Mouse (Mus musculus): ENCODE results near the gene Zfp449. TPM values are rescaled to one million over a fixed set of nuclear protein-coding genes. Genes with fewer than 3 reads are reported as not detected.
"Not testable (repeated sequence)": the region's sequence is repeated elsewhere in the genome, so short reads cannot be mapped to it uniquely, and the experiment has no call there.

Gene Zfp449
- 5.9 and 8.4 TPM in 2 replicates for polyA plus RNA-seq (2016; fragmentation: Nextera tagmentation; extraction: Ambion mirVana)

- H3K9me3 ChIP-seq (replicated peaks): no peaks in the 10 kb centered on the region
- 0 out of 2 replicates have a peak, but pooled peaks cover 1% of the 10 kb centered on the region for H3K36me3 ChIP-seq
- H3K27me3 ChIP-seq: no peaks in the 10 kb centered on the region
- H3K27ac ChIP-seq: no peak within 1 kb of the TSS
- H3K4me3 ChIP-seq: peak within 1 kb of the TSS; percentile 50
- WGBS: 19% methylated on average over 39 of the region's 39 CpGs
- H3K4me2 ChIP-seq (replicated peaks): peak within 1 kb of the TSS; percentile 50
- peak within 1 kb of the TSS; percentile 62 for H3K9ac ChIP-seq
- H3K4me1 ChIP-seq: peaks cover 3% of the 10 kb centered on the region; the same call in 1 of the 2 replicates
- ATAC-seq (ENCODE audit: low FRiP score): peak; percentile 97
Measured at GRCm38 (mm10) chrX:56346176-56346931, at the start of gene Zfp449. Gene Zfp449, plus strand, starts transcription at chrX:56346400.

DNA sequence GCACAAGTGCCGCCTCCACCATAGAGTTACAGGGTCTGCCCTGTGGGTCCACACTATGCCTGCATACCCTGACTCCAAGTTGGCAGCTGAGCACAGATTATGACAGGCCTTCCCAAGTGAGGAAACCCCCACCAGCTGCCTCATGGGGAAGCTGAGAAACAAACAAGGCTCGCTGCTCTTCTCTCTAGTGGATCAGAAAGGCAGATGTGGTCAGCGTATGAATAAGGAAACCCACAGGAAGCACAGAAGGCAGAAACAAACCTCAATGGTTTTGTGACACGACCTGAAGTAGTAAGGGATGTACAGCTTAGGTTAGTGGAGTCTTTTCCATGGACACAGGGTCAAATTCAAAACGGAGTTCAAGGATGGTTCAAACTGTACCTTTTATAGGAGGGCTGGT, 38.6 kb upstream of the Zfp449 start:
- 72% methylated on average over 5 of the region's 5 CpGs for WGBS
- H3K9ac ChIP-seq: no peak overlapping the region
- no peak overlapping the region for H3K4me2 ChIP-seq (replicated peaks)
- H3K36me3 ChIP-seq: no peaks in the 10 kb centered on the region
- H3K4me3 ChIP-seq: no peak overlapping the region
- no peaks in the 10 kb centered on the region for H3K27me3 ChIP-seq
- H3K9me3 ChIP-seq (replicated peaks): no peaks in the 10 kb centered on the region
- H3K4me1 ChIP-seq: no peaks in the 10 kb centered on the region
- ATAC-seq (ENCODE audit: low FRiP score): no peak
- H3K27ac ChIP-seq: no peak overlapping the region

GRCm38 (mm10) chrX:56312813-56313212, 33.4 kb upstream of the Zfp449 start:
- Histone ChIP-seq H3K27me3 (no peaks in the 10 kb centered on the region), H3K4me3 (no peak overlapping the region), H3K9ac (no peak overlapping the region), H3K4me2 (replicated peaks) (no peak overlapping the region), H3K4me1 (no peaks in the 10 kb centered on the region), H3K36me3 (no peaks in the 10 kb centered on the region), H3K9me3 (replicated peaks) (no peaks in the 10 kb centered on the region), H3K27ac (no peak overlapping the region)
- 87% methylated on average over 1 of the region's 1 CpGs for WGBS
- ATAC-seq (ENCODE audit: low FRiP score): no peak

DNA sequence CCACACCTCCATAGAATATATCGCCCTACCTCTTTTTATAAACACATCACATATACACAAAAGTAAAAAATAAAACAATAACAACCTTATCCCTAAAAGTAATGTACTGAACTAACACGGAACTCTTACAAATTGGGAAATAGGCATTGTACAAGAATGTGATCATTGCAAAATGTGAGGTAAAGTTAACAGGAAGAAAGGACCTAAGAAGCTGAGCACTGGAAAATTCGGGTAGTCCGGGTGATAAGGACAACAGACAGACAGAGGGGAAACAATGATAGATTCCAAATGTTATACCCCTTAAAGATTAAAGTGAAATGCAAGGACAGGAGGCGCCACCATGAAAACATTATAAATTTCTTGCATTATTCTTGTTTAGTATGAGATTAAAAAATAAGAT, 24.1 kb upstream of the Zfp449 start:
- H3K4me3 ChIP-seq: no peak overlapping the region
- no peaks in the 10 kb centered on the region for H3K27me3 ChIP-seq
- no peak overlapping the region for H3K27ac ChIP-seq
- 88% methylated on average over 5 of the region's 5 CpGs for WGBS
- ATAC-seq (ENCODE audit: low FRiP score): no peak
- H3K4me2 ChIP-seq (replicated peaks): no peak overlapping the region
- H3K9ac ChIP-seq: no peak overlapping the region
- H3K9me3 ChIP-seq (replicated peaks): no peaks in the 10 kb centered on the region
- H3K36me3 ChIP-seq: no peaks in the 10 kb centered on the region
- H3K4me1 ChIP-seq: no peaks in the 10 kb centered on the region

GRCm38 (mm10) chrX:56322731-56323130, 23.5 kb upstream of the Zfp449 start:
- ATAC-seq (ENCODE audit: low FRiP score): no peak
- no peaks in the 10 kb centered on the region for H3K27me3 ChIP-seq
- WGBS: 77% methylated on average over 2 of the region's 2 CpGs

GRCm38 (mm10) chrX:56332046-56332445, 14.2 kb upstream of the Zfp449 start:
- no peaks in the 10 kb centered on the region for H3K36me3 ChIP-seq
- no peak overlapping the region for H3K27ac ChIP-seq
- no peak overlapping the region for H3K9ac ChIP-seq
- no peaks in the 10 kb centered on the region for H3K27me3 ChIP-seq
- WGBS: 68% methylated on average over 3 of the region's 3 CpGs
- H3K4me1 ChIP-seq: no peaks in the 10 kb centered on the region
- H3K4me2 ChIP-seq (replicated peaks): no peak overlapping the region
- H3K9me3 ChIP-seq (replicated peaks): peaks cover 4% of the 10 kb centered on the region
- ATAC-seq (ENCODE audit: low FRiP score): no peak
- no peak overlapping the region for H3K4me3 ChIP-seq

More at GRCm38 (mm10) chrX:56322731-56323130, 23.5 kb upstream of the Zfp449 start:
- Histone ChIP-seq H3K36me3 (no peaks in the 10 kb centered on the region), H3K27ac (no peak overlapping the region), H3K4me2 (replicated peaks) (no peak overlapping the region), H3K4me3 (no peak overlapping the region), H3K9ac (no peak overlapping the region), H3K4me1 (no peaks in the 10 kb centered on the region), H3K9me3 (replicated peaks) (peaks cover 2% of the 10 kb centered on the region)

DNA sequence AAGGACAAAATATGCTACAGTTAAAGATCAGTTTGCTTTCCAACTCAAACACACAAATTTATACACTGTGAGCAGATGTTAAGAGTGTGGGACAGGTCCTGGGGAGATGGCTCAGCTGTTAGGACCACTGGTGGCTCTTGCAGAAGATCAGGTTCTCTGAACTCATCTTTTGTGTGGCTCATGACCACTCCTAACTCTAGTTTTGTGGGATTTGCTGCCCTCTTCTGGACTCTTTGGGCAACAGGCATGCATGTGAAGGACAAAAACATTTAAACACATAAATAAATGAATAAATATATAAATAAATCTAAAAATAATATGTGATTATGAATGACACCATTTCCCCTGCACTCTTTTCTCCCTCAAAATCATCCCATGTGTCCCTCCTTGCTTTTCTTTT, 5.9 kb upstream of the Zfp449 start:
- Histone ChIP-seq H3K27ac (no peak overlapping the region), H3K36me3 (no peaks in the 10 kb centered on the region), H3K9me3 (replicated peaks) (no peaks in the 10 kb centered on the region), H3K4me1 (no peaks in the 10 kb centered on the region), H3K4me2 (replicated peaks) (no peak overlapping the region), H3K9ac (no peak overlapping the region), H3K4me3 (no peak overlapping the region), H3K27me3 (no peaks in the 10 kb centered on the region)
- ATAC-seq (ENCODE audit: low FRiP score): no peak

DNA sequence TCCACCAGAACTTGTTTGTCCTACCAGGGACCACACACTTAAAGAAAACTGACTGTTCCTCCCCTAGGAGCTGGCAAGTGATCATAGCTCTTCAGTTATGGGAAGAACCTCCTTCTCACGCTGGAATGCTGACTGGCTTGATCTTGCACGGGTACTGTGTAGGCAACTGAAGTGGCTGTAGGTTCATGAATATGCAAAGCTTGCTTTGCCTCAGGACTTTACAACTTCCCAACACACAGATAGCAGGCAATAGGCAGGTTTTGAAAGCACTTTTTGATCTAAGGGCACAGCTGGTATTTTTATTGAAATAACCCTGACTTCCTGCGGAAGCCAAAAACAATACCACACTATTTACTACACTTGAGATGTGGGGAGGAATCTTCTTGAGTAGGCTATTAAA, 3.3 kb upstream of the Zfp449 start:
- H3K27me3 ChIP-seq: no peaks in the 10 kb centered on the region
- H3K9me3 ChIP-seq (replicated peaks): no peaks in the 10 kb centered on the region
- no peak for ATAC-seq (ENCODE audit: low FRiP score)
- no peak overlapping the region for H3K4me3 ChIP-seq
- no peak overlapping the region for H3K9ac ChIP-seq
- H3K36me3 ChIP-seq: no peaks in the 10 kb centered on the region
- 80% methylated on average over 3 of the region's 3 CpGs for WGBS
- H3K4me1 ChIP-seq: peaks cover 3% of the 10 kb centered on the region; the same call in 1 of the 2 replicates
- no peak overlapping the region for H3K27ac ChIP-seq
- no peak overlapping the region for H3K4me2 ChIP-seq (replicated peaks)

GRCm38 (mm10) chrX:56346932-56347253, 693 bp downstream of the Zfp449 start:
- Histone ChIP-seq H3K9ac (peak overlapping the region; percentile 62), H3K36me3 (0 out of 2 replicates have a peak, but pooled peaks cover 3% of the 10 kb centered on the region), H3K4me1 (peaks cover 3% of the 10 kb centered on the region; the same call in 1 of the 2 replicates), H3K27me3 (no peaks in the 10 kb centered on the region), H3K27ac (no peak overlapping the region), H3K4me3 (peak overlapping the region; percentile 50), H3K9me3 (replicated peaks) (no peaks in the 10 kb centered on the region), H3K4me2 (replicated peaks) (peak overlapping the region; percentile 50)
- ATAC-seq (ENCODE audit: low FRiP score): 0 out of 2 replicates have a peak, but pooled peaks have one; percentile 23
- 55% methylated on average over 8 of the region's 8 CpGs for WGBS

- H3K9ac ChIP-seq: peak within 1 kb of the TSS; percentile 49; the same call in 1 of the 2 replicates
- H3K4me3 ChIP-seq: peak within 1 kb of the TSS; percentile 49
- peak; percentile 89 for ATAC-seq (ENCODE audit: low FRiP score)
Measured at GRCm38 (mm10) chrX:56374431-56375128, 28.4 kb downstream of the Zfp449 start, which contains the start of gene Smim10l2a. Gene Smim10l2a, plus strand, starts transcription at chrX:56374586.

DNA sequence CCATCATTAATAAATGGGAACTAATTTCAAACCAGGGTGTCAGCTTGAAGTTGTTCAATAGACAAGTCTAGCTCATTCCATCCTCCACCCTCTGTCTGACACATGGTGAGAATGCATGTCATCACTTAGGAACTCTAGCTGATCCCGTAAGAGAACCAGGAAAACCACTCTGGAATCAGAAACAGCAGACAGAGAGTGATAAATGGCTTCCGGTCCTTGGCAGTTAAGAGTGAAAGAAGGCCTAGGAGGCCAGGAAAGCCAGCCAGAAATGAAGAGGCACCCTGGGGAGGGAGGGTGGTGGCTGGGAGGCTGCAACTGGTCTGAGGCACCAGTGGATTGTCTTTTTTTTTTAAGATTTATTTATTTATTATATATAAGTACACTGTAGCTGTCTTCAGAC, 34.7 kb downstream of the Zfp449 start:
- no peaks in the 10 kb centered on the region for H3K36me3 ChIP-seq
- H3K27me3 ChIP-seq: no peaks in the 10 kb centered on the region
- H3K9ac ChIP-seq: no peak overlapping the region
- ATAC-seq (ENCODE audit: low FRiP score): no peak
- no peak overlapping the region for H3K4me3 ChIP-seq
- WGBS: 93% methylated on average over 2 of the region's 2 CpGs
- no peaks in the 10 kb centered on the region for H3K4me1 ChIP-seq
- peaks cover 8% of the 10 kb centered on the region; the same call in 1 of the 2 replicates for H3K9me3 ChIP-seq (replicated peaks)
- H3K4me2 ChIP-seq (replicated peaks): no peak overlapping the region
- no peak overlapping the region for H3K27ac ChIP-seq

More at GRCm38 (mm10) chrX:56374431-56375128, 28.4 kb downstream of the Zfp449 start, which contains the start of gene Smim10l2a:
- not testable (repeated sequence) for H3K27ac ChIP-seq; H3K36me3 ChIP-seq; H3K9me3 ChIP-seq (replicated peaks); H3K4me1 ChIP-seq; H3K27me3 ChIP-seq
- H3K4me2 ChIP-seq (replicated peaks): peak within 1 kb of the TSS; percentile 55
- WGBS: 28% methylated on average over 33 of the region's 56 CpGs

GRCm38 (mm10) chrX:56384142-56384541, 37.9 kb downstream of the Zfp449 start:
- Histone ChIP-seq H3K27me3 (no peaks in the 10 kb centered on the region), H3K9me3 (replicated peaks) (peaks cover 8% of the 10 kb centered on the region; the same call in 1 of the 2 replicates), H3K4me1 (no peaks in the 10 kb centered on the region), H3K27ac (no peak overlapping the region), H3K36me3 (no peaks in the 10 kb centered on the region), H3K9ac (no peak overlapping the region), H3K4me3 (no peak overlapping the region), H3K4me2 (replicated peaks) (no peak overlapping the region)
- ATAC-seq (ENCODE audit: low FRiP score): no peak
- WGBS: 87% methylated on average over 2 of the region's 2 CpGs

All from hindbrain, embryonic 12.5 days (tissue).